Mouse (Mus musculus): ENCODE results near the gene Unc5b. TPM values are rescaled to one million over a fixed set of nuclear protein-coding genes. Genes with fewer than 3 reads are reported as not detected.

The Unc5b gene
- polyA plus RNA-seq, 2 experiments: 0.18 to 0.44 TPM

DNA sequence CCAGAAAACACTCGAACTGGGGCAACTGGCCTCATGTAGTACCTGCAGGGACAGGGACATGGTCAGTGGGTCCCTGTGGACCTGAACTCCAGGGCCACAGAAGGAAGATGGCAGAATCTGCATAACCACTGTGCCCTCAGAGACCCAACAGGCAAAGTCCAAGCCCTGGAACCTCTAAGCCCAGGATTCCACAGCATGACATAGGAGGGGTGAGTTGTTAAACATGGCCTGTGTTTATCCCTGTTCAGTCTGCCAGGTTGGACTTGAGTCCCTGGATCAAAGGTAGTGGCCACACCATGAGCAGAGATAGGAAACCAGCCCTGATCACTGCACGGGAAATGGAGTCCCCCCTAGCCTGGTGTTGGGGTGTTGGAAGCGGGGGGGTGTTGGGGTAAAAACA is 114.9 kb downstream of the Unc5b start:
- DNase-seq (ENCODE audit: low read depth in 3 of 3, low spot score in 3 of 3) (no peak), ATAC-seq (ENCODE audit: insufficient read depth) (0 out of 2 replicates have a peak, but pooled peaks have one; percentile 23)
- 57% methylated on average over 3 of the region's 3 CpGs for WGBS (ENCODE audit: insufficient replicate concordance)
- H3K36me3 ChIP-seq (replicated peaks; ENCODE audit: control insufficient read depth, insufficient read depth, low read depth): no peaks in the 10 kb centered on the region
- no peaks in the 10 kb centered on the region for H3K27me3 ChIP-seq (ENCODE audit: control insufficient read depth, insufficient read depth, low read length)
- no peaks in the 10 kb centered on the region for H3K9me3 ChIP-seq (ENCODE audit: control insufficient read depth, low read length)
- no peak overlapping the region for H3K4me2 ChIP-seq (ENCODE audit: low read depth)
- H3K4me1 ChIP-seq (replicated peaks; ENCODE audit: control insufficient read depth in 2 of 2, insufficient read depth in 2 of 2, low read length in 1 of 2): no peaks in the 10 kb centered on the region
- no peak overlapping the region for H3K4me3 ChIP-seq (ENCODE audit: insufficient read depth in 1 of 2, low read depth in 2 of 2, low read length in 2 of 2)
- no peak overlapping the region for H3K27ac ChIP-seq
- H3K9ac ChIP-seq (replicated peaks): no peak overlapping the region
- TF ChIP-seq EP300 (IDR thresholded peaks at IDR 0.05; ENCODE audit: low read depth): no peak
- no peak for TF ChIP-seq CTCF (IDR thresholded peaks at IDR 0.05; ENCODE audit: low read depth)

Other genes starting within 250 kb of the Unc5b start
- gene Cdh23, start 135.1 kb downstream of the Unc5b start, polyA plus RNA-seq (2012; rRNA removed): 0.02 and 0.06 TPM in 2 replicates
- 0.06 TPM in 1 of 2 replicates, not detected in the other for gene Cdh23, start 135.1 kb downstream of the Unc5b start, polyA plus RNA-seq (2014; fragmentation: Nextera tagmentation; extraction: Ambion mirVana)
- gene Slc29a3, start 78.8 kb downstream of the Unc5b start, polyA plus RNA-seq (2012; rRNA removed): 1.7 and 1.9 TPM in 2 replicates
- 2.1 and 3.3 TPM in 2 replicates for gene Slc29a3, start 78.8 kb downstream of the Unc5b start, polyA plus RNA-seq (2014; fragmentation: Nextera tagmentation; extraction: Ambion mirVana)

Data from liver, embryonic 14.5 days (tissue).